Mouse (Mus musculus) forebrain, embryonic 13.5 days (tissue): ENCODE results near the gene Nup210l. TPM values are rescaled to one million over a fixed set of nuclear protein-coding genes. Genes with fewer than 3 reads are reported as not detected.

ENCODE experiments used
- ATAC-seq: fragments of 200-750 bp; cut with Nextera tagmentation; 2 replicates; pipeline ENCODE4 v1.8.0; 2017
- H3K27ac ChIP-seq: fragments of 300-500 bp; sonication (generic); 2 replicates; pipeline ENCODE4 v1.5.1; 2015; ENCODE audit warnings: inconsistent platforms, mild to moderate bottlenecking, moderate library complexity
- H3K27me3 ChIP-seq: fragments of 300-500 bp; sonication (generic); 2 replicates; pipeline ENCODE4 v1.6.1; 2015; ENCODE audit warnings: mild to moderate bottlenecking, inconsistent platforms
- H3K36me3 ChIP-seq: fragments of 300-500 bp; sonication (generic); 2 replicates; pipeline ENCODE4 v1.6.1; 2015; ENCODE audit warnings: mild to moderate bottlenecking, inconsistent platforms; ENCODE audit not compliant: poor library complexity, severe bottlenecking
- H3K4me1 ChIP-seq: fragments of 300-500 bp; sonication (generic); 2 replicates; pipeline ENCODE4 v1.6.1; 2015; ENCODE audit warnings: inconsistent platforms
- H3K4me2 ChIP-seq: fragments of 300-500 bp; sonication (generic); 2 replicates; pipeline ENCODE4 v1.6.1; 2015; ENCODE audit warnings: inconsistent platforms, mild to moderate bottlenecking, moderate library complexity
- H3K4me3 ChIP-seq: fragments of 300-500 bp; sonication (generic); 2 replicates; pipeline ENCODE4 v1.5.1; 2015; ENCODE audit warnings: mild to moderate bottlenecking, inconsistent platforms
- H3K9ac ChIP-seq: fragments of 300-500 bp; sonication (generic); 2 replicates; pipeline ENCODE4 v1.6.1; 2015; ENCODE audit warnings: mild to moderate bottlenecking, inconsistent platforms
- H3K9me3 ChIP-seq: fragments of 300-500 bp; sonication (generic); replicated peaks from 2 replicates; pipeline ENCODE4 v1.6.1; 2016; ENCODE audit warnings: inconsistent platforms
- WGBS: fragments of 180-500 bp; shearing (Covaris S2); methylation state at CpG from one replicate; pipeline ENCODE4 v1.1.7; 2015; 5-methylcytosine and 5-hydroxymethylcytosine counted together
- polyA plus RNA-seq: library from polyadenylated mRNA; unstranded; fragments of >200 nt; fragmentation: Nextera tagmentation; extraction: Ambion mirVana; gene quantifications from 2 replicates; pipeline ENCODE4 v1.2.1, GENCODE M21; 2015

Nup210l gene
- polyA plus RNA-seq, 1 experiment from 2014 or later: 0.34 TPM

GRCm38 (mm10) chr3:90190859-90191510 lies 87.1 kb downstream of the Nup210l start:
- Histone ChIP-seq H3K4me3 (no peak overlapping the region), H3K27ac (no peak overlapping the region), H3K4me2 (no peak overlapping the region), H3K9ac (no peak overlapping the region), H3K36me3 (no peaks in the 10 kb centered on the region), H3K27me3 (no peaks in the 10 kb centered on the region), H3K4me1 (0 out of 2 replicates have a peak, but pooled peaks cover 5% of the 10 kb centered on the region), H3K9me3 (no peaks in the 10 kb centered on the region)
- ATAC-seq: no peak
- WGBS: 79% methylated on average over 11 of the region's 11 CpGs

GRCm38 (mm10) chr3:90194759-90195158 lies 90.8 kb downstream of the Nup210l start:
- Histone ChIP-seq H3K27me3 (no peaks in the 10 kb centered on the region), H3K27ac (no peak overlapping the region), H3K4me1 (0 out of 2 replicates have a peak, but pooled peaks cover 5% of the 10 kb centered on the region), H3K9me3 (no peaks in the 10 kb centered on the region), H3K36me3 (no peaks in the 10 kb centered on the region), H3K9ac (no peak overlapping the region), H3K4me3 (no peak overlapping the region), H3K4me2 (no peak overlapping the region)
- 27% methylated on average over 4 of the region's 4 CpGs for WGBS
- ATAC-seq: no peak

- no peak overlapping the region for H3K9ac ChIP-seq
- no peak overlapping the region for H3K4me3 ChIP-seq
- H3K4me1 ChIP-seq: 0 out of 2 replicates have a peak, but pooled peaks cover 5% of the 10 kb centered on the region
- no peaks in the 10 kb centered on the region for H3K9me3 ChIP-seq
- no peak overlapping the region for H3K4me2 ChIP-seq
- H3K36me3 ChIP-seq: no peaks in the 10 kb centered on the region
- 71% methylated on average over 1 of the region's 1 CpGs for WGBS
- H3K27ac ChIP-seq: no peak overlapping the region
- ATAC-seq: no peak
- no peaks in the 10 kb centered on the region for H3K27me3 ChIP-seq
These were observed 91.7 kb downstream of the Nup210l start for GRCm38 (mm10) chr3:90195644-90196043.

- Histone ChIP-seq H3K4me3 (no peak overlapping the region), H3K27ac (no peak overlapping the region), H3K9me3 (no peaks in the 10 kb centered on the region), H3K36me3 (no peaks in the 10 kb centered on the region), H3K4me1 (0 out of 2 replicates have a peak, but pooled peaks cover 5% of the 10 kb centered on the region), H3K27me3 (no peaks in the 10 kb centered on the region), H3K9ac (no peak overlapping the region), H3K4me2 (no peak overlapping the region)
- WGBS: 80% methylated on average over 1 of the region's 1 CpGs
- ATAC-seq: no peak
These were observed 93.6 kb downstream of the Nup210l start for GRCm38 (mm10) chr3:90197548-90197947.

GRCm38 (mm10) chr3:90202884-90203283 lies 99.0 kb downstream of the Nup210l start:
- WGBS: 38% methylated on average over 1 of the region's 1 CpGs
- H3K9ac ChIP-seq: no peak overlapping the region
- no peaks in the 10 kb centered on the region for H3K27me3 ChIP-seq
- no peak for ATAC-seq
- no peak overlapping the region for H3K4me2 ChIP-seq
- H3K9me3 ChIP-seq: no peaks in the 10 kb centered on the region
- H3K4me1 ChIP-seq: no peaks in the 10 kb centered on the region
- H3K27ac ChIP-seq: no peak overlapping the region
- H3K4me3 ChIP-seq: no peak overlapping the region
- peaks cover 5% of the 10 kb centered on the region for H3K36me3 ChIP-seq

- WGBS: 76% methylated on average over 5 of the region's 5 CpGs
- Histone ChIP-seq H3K36me3 (peaks cover 13% of the 10 kb centered on the region), H3K4me2 (no peak overlapping the region), H3K9me3 (no peaks in the 10 kb centered on the region), H3K27me3 (no peaks in the 10 kb centered on the region), H3K27ac (no peak overlapping the region), H3K4me3 (no peak overlapping the region), H3K9ac (no peak overlapping the region), H3K4me1 (no peaks in the 10 kb centered on the region)
- ATAC-seq: no peak
These were observed 99.7 kb downstream of the Nup210l start for GRCm38 (mm10) chr3:90203619-90204018.

- H3K4me2 ChIP-seq: no peak overlapping the region
- 98% methylated on average over 2 of the region's 2 CpGs for WGBS
- no peaks in the 10 kb centered on the region for H3K27me3 ChIP-seq
- peaks cover 22% of the 10 kb centered on the region for H3K36me3 ChIP-seq
- no peaks in the 10 kb centered on the region for H3K9me3 ChIP-seq
- ATAC-seq: no peak
- no peak overlapping the region for H3K9ac ChIP-seq
- H3K4me3 ChIP-seq: no peak overlapping the region
- no peak overlapping the region for H3K27ac ChIP-seq
- H3K4me1 ChIP-seq: no peaks in the 10 kb centered on the region
These were observed 100.7 kb downstream of the Nup210l start for GRCm38 (mm10) chr3:90204582-90204981.

- Histone ChIP-seq H3K27me3 (no peaks in the 10 kb centered on the region), H3K36me3 (peaks cover 46% of the 10 kb centered on the region), H3K4me3 (no peak overlapping the region), H3K27ac (no peak overlapping the region), H3K9ac (no peak overlapping the region), H3K4me2 (no peak overlapping the region), H3K4me1 (peaks cover 18% of the 10 kb centered on the region), H3K9me3 (no peaks in the 10 kb centered on the region)
- no peak for ATAC-seq
- WGBS: 87% methylated on average over 2 of the region's 2 CpGs
These were observed 104.7 kb downstream of the Nup210l start for GRCm38 (mm10) chr3:90208662-90209061.

- Histone ChIP-seq H3K4me3 (no peak overlapping the region), H3K4me1 (peaks cover 25% of the 10 kb centered on the region), H3K27me3 (no peaks in the 10 kb centered on the region), H3K27ac (no peak overlapping the region), H3K4me2 (no peak overlapping the region), H3K9me3 (no peaks in the 10 kb centered on the region), H3K9ac (no peak overlapping the region), H3K36me3 (peaks cover 46% of the 10 kb centered on the region)
- WGBS: 96% methylated on average over 5 of the region's 5 CpGs
- no peak for ATAC-seq
These were observed 106.1 kb downstream of the Nup210l start for GRCm38 (mm10) chr3:90209908-90210566.

GRCm38 (mm10) chr3:90211475-90212398 lies 107.8 kb downstream of the Nup210l start:
- Histone ChIP-seq H3K4me2 (peak overlapping the region; percentile 94), H3K4me1 (peaks cover 25% of the 10 kb centered on the region), H3K27ac (no peak overlapping the region), H3K9ac (no peak overlapping the region), H3K4me3 (peak overlapping the region; percentile 95), H3K9me3 (no peaks in the 10 kb centered on the region), H3K36me3 (peaks cover 46% of the 10 kb centered on the region), H3K27me3 (no peaks in the 10 kb centered on the region)
- ATAC-seq: no peak
- 84% methylated on average over 13 of the region's 13 CpGs for WGBS

GRCm38 (mm10) chr3:90212723-90213122 lies 108.8 kb downstream of the Nup210l start:
- H3K9me3 ChIP-seq: no peaks in the 10 kb centered on the region
- no peak overlapping the region for H3K27ac ChIP-seq
- peak overlapping the region; percentile 87 for H3K9ac ChIP-seq
- H3K4me2 ChIP-seq: peak overlapping the region; percentile 94
- H3K27me3 ChIP-seq: no peaks in the 10 kb centered on the region
- peaks cover 25% of the 10 kb centered on the region for H3K4me1 ChIP-seq
- peak overlapping the region; percentile 95 for H3K4me3 ChIP-seq
- 15% methylated on average over 5 of the region's 5 CpGs for WGBS
- peaks cover 42% of the 10 kb centered on the region for H3K36me3 ChIP-seq
- no peak for ATAC-seq

GRCm38 (mm10) chr3:90213377-90213866 lies 109.5 kb downstream of the Nup210l start, which contains the start of the genes Rps27 and Rab13:
Rps27 (minus strand) TSS chr3:90213651.
Rab13 (plus strand) TSS chr3:90213695.
- under 1% methylated on average over 42 of the region's 42 CpGs for WGBS
- Histone ChIP-seq H3K4me1 (peaks cover 25% of the 10 kb centered on the region), H3K4me3 (peak within 1 kb of the TSS; percentile 95), H3K27me3 (no peaks in the 10 kb centered on the region), H3K9me3 (no peaks in the 10 kb centered on the region), H3K9ac (peak within 1 kb of the TSS; percentile 87), H3K36me3 (peaks cover 35% of the 10 kb centered on the region), H3K27ac (peak within 1 kb of the TSS; percentile 84), H3K4me2 (peak within 1 kb of the TSS; percentile 94)
- ATAC-seq: peak; percentile 95
